Mouse (Mus musculus) heart, embryonic 10.5 days (tissue): ENCODE measurements around the gene Numa1. TPM values are rescaled to one million over a fixed set of nuclear protein-coding genes. Genes with fewer than 3 reads are reported as not detected.

Source experiments
- DNase-seq: peaks from one replicate; pipeline ENCODE4 v3.0.0-alpha.2; 2017; ENCODE audit warnings: low spot score
- H3K27ac ChIP-seq: fragments of 300-500 bp; sonication (generic); 2 replicates; pipeline ENCODE4 v1.5.1; 2016; ENCODE audit warnings: mild to moderate bottlenecking
- H3K27me3 ChIP-seq: fragments of 300-500 bp; sonication (generic); 2 replicates; pipeline ENCODE4 v1.6.1; 2016; ENCODE audit warnings: mild to moderate bottlenecking; ENCODE audit not compliant: poor library complexity, insufficient read depth, severe bottlenecking
- H3K36me3 ChIP-seq: fragments of 300-500 bp; sonication (generic); 2 replicates; pipeline ENCODE4 v1.6.1; 2016; ENCODE audit warnings: mild to moderate bottlenecking, moderate library complexity
- H3K4me1 ChIP-seq: fragments of 300-500 bp; sonication (generic); 2 replicates; pipeline ENCODE4 v1.6.1; 2016; ENCODE audit warnings: mild to moderate bottlenecking
- H3K4me3 ChIP-seq: fragments of 300-500 bp; sonication (generic); 2 replicates; pipeline ENCODE4 v1.5.1; 2016; ENCODE audit warnings: mild to moderate bottlenecking, moderate library complexity
- H3K9me3 ChIP-seq: fragments of 300-500 bp; sonication (generic); 2 replicates; pipeline ENCODE4 v1.6.1; 2016; ENCODE audit warnings: mild to moderate bottlenecking, moderate library complexity
- WGBS: fragments of 180-500 bp; shearing (Covaris S2); methylation state at CpG from one replicate; pipeline ENCODE4 v1.1.7; 2016; 5-methylcytosine and 5-hydroxymethylcytosine counted together
- polyA plus RNA-seq: library from polyadenylated mRNA; unstranded; fragments of >200 nt; fragmentation: Nextera tagmentation; extraction: Ambion mirVana; gene quantifications from 2 replicates; pipeline ENCODE4 v1.2.1, GENCODE M21; 2016

Numa1 gene
- polyA plus RNA-seq, 1 experiment from 2014 or later: 59.5 TPM

GRCm38 (mm10) chr7:101969694-101970428, 36.0 kb downstream of the Numa1 start:
- no peaks in the 10 kb centered on the region for H3K9me3 ChIP-seq
- peaks cover 61% of the 10 kb centered on the region for H3K4me1 ChIP-seq
- under 1% methylated on average over 53 of the region's 53 CpGs for WGBS
- DNase-seq: peak; percentile 91
- H3K27me3 ChIP-seq: no peaks in the 10 kb centered on the region
- H3K4me3 ChIP-seq: peak overlapping the region; percentile 84
- no peaks in the 10 kb centered on the region for H3K36me3 ChIP-seq
- H3K27ac ChIP-seq: peak overlapping the region; percentile 96

GRCm38 (mm10) chr7:101970429-101970775, 36.5 kb downstream of the Numa1 start:
- peak; percentile 93 for DNase-seq
- peak overlapping the region; percentile 96 for H3K27ac ChIP-seq
- no peaks in the 10 kb centered on the region for H3K9me3 ChIP-seq
- 1% methylated on average over 16 of the region's 17 CpGs for WGBS
- H3K36me3 ChIP-seq: 0 out of 2 replicates have a peak, but pooled peaks cover 5% of the 10 kb centered on the region
- peak overlapping the region; percentile 84 for H3K4me3 ChIP-seq
- H3K4me1 ChIP-seq: peaks cover 61% of the 10 kb centered on the region
- no peaks in the 10 kb centered on the region for H3K27me3 ChIP-seq

- peak; percentile 81 for DNase-seq
- H3K27ac ChIP-seq: peak overlapping the region; percentile 96
- H3K9me3 ChIP-seq: no peaks in the 10 kb centered on the region
- H3K36me3 ChIP-seq: 0 out of 2 replicates have a peak, but pooled peaks cover 5% of the 10 kb centered on the region
- H3K4me3 ChIP-seq: peak overlapping the region; percentile 84
- 9% methylated on average over 19 of the region's 19 CpGs for WGBS
- H3K4me1 ChIP-seq: peaks cover 61% of the 10 kb centered on the region
- H3K27me3 ChIP-seq: no peaks in the 10 kb centered on the region
Observed at GRCm38 (mm10) chr7:101970821-101971461, 37.0 kb downstream of the Numa1 start.

- Histone ChIP-seq H3K4me3 (peak overlapping the region; percentile 84), H3K9me3 (no peaks in the 10 kb centered on the region), H3K27me3 (no peaks in the 10 kb centered on the region), H3K36me3 (peaks cover 11% of the 10 kb centered on the region; the same call in 1 of the 2 replicates), H3K4me1 (peaks cover 59% of the 10 kb centered on the region), H3K27ac (peak overlapping the region; percentile 96)
- WGBS: 48% methylated on average over 2 of the region's 2 CpGs
- DNase-seq: no peak
Observed at GRCm38 (mm10) chr7:101971721-101972120, 37.8 kb downstream of the Numa1 start.

- DNase-seq: no peak
- 76% methylated on average over 3 of the region's 3 CpGs for WGBS
- Histone ChIP-seq H3K4me3 (no peak overlapping the region), H3K36me3 (peaks cover 21% of the 10 kb centered on the region; the same call in 1 of the 2 replicates), H3K27ac (no peak overlapping the region), H3K4me1 (peaks cover 46% of the 10 kb centered on the region), H3K27me3 (no peaks in the 10 kb centered on the region), H3K9me3 (no peaks in the 10 kb centered on the region)
Observed at GRCm38 (mm10) chr7:101973730-101974129, 39.8 kb downstream of the Numa1 start.

GRCm38 (mm10) chr7:101974505-101974904, 40.6 kb downstream of the Numa1 start:
- Histone ChIP-seq H3K27ac (no peak overlapping the region), H3K4me3 (no peak overlapping the region), H3K36me3 (peaks cover 25% of the 10 kb centered on the region; the same call in 1 of the 2 replicates), H3K27me3 (no peaks in the 10 kb centered on the region), H3K4me1 (peaks cover 38% of the 10 kb centered on the region), H3K9me3 (no peaks in the 10 kb centered on the region)
- WGBS: 50% methylated on average over 2 of the region's 2 CpGs
- DNase-seq: peak; percentile 42

GRCm38 (mm10) chr7:101982735-101983134, 48.8 kb downstream of the Numa1 start:
- Histone ChIP-seq H3K27ac (no peak overlapping the region), H3K36me3 (peaks cover 53% of the 10 kb centered on the region), H3K4me3 (no peak overlapping the region), H3K27me3 (no peaks in the 10 kb centered on the region), H3K4me1 (no peaks in the 10 kb centered on the region), H3K9me3 (no peaks in the 10 kb centered on the region)
- DNase-seq: peak; percentile 67
- 86% methylated on average over 1 of the region's 1 CpGs for WGBS

GRCm38 (mm10) chr7:101985081-101985480, 51.2 kb downstream of the Numa1 start:
- H3K9me3 ChIP-seq: no peaks in the 10 kb centered on the region
- H3K4me3 ChIP-seq: no peak overlapping the region
- H3K36me3 ChIP-seq: peaks cover 68% of the 10 kb centered on the region
- 91% methylated on average over 3 of the region's 3 CpGs for WGBS
- H3K27me3 ChIP-seq: no peaks in the 10 kb centered on the region
- no peak overlapping the region for H3K27ac ChIP-seq
- no peaks in the 10 kb centered on the region for H3K4me1 ChIP-seq
- DNase-seq: no peak

- WGBS: 87% methylated on average over 3 of the region's 3 CpGs
- no peaks in the 10 kb centered on the region for H3K9me3 ChIP-seq
- peaks cover 95% of the 10 kb centered on the region for H3K36me3 ChIP-seq
- no peaks in the 10 kb centered on the region for H3K27me3 ChIP-seq
- H3K4me1 ChIP-seq: no peaks in the 10 kb centered on the region
- H3K27ac ChIP-seq: no peak overlapping the region
- DNase-seq: no peak
- H3K4me3 ChIP-seq: no peak overlapping the region
Observed at GRCm38 (mm10) chr7:101994241-101994640, 60.3 kb downstream of the Numa1 start.

- H3K4me1 ChIP-seq: no peaks in the 10 kb centered on the region
- H3K27ac ChIP-seq: peak overlapping the region; percentile 14; the same call in 1 of the 2 replicates
- H3K27me3 ChIP-seq: no peaks in the 10 kb centered on the region
- no peak overlapping the region for H3K4me3 ChIP-seq
- no peaks in the 10 kb centered on the region for H3K9me3 ChIP-seq
- peaks cover 95% of the 10 kb centered on the region for H3K36me3 ChIP-seq
- DNase-seq: peak; percentile 88
- 65% methylated on average over 14 of the region's 14 CpGs for WGBS
Observed at GRCm38 (mm10) chr7:101998194-101998927, 64.5 kb downstream of the Numa1 start.

- Histone ChIP-seq H3K9me3 (no peaks in the 10 kb centered on the region), H3K4me1 (no peaks in the 10 kb centered on the region), H3K36me3 (peaks cover 95% of the 10 kb centered on the region), H3K27ac (no peak overlapping the region), H3K27me3 (no peaks in the 10 kb centered on the region), H3K4me3 (no peak overlapping the region)
- DNase-seq: no peak
- 91% methylated on average over 15 of the region's 15 CpGs for WGBS
Observed at GRCm38 (mm10) chr7:101999461-102000151, 65.7 kb downstream of the Numa1 start.

- no peak for DNase-seq
- H3K27me3 ChIP-seq: no peaks in the 10 kb centered on the region
- 89% methylated on average over 8 of the region's 8 CpGs for WGBS
- H3K36me3 ChIP-seq: peaks cover 95% of the 10 kb centered on the region
- no peaks in the 10 kb centered on the region for H3K9me3 ChIP-seq
- H3K4me1 ChIP-seq: no peaks in the 10 kb centered on the region
- H3K4me3 ChIP-seq: no peak overlapping the region
- H3K27ac ChIP-seq: no peak overlapping the region
Observed at GRCm38 (mm10) chr7:102000296-102000695, 66.4 kb downstream of the Numa1 start.
